Mouse (Mus musculus) right cerebral cortex, adult 2 months (tissue): Measurements from ENCODE around the gene Cenpv.
"Not testable (repeated sequence)": the region's sequence is repeated elsewhere in the genome, so short reads cannot be mapped to it uniquely, and the experiment has no call there.

Experiments used
- DNase-seq, 2 experiments: peaks; one replicate each; pipeline ENCODE4 v3.0.0; 2021 to 2022; ENCODE audit warnings: low spot score in 2 of 2

The Cenpv gene

GRCm38 (mm10) chr11:62508816-62509215 lies 30.2 kb downstream of the Cenpv start:
- DNase-seq = not testable (repeated sequence)

- not testable (repeated sequence) for DNase-seq
Measured at GRCm38 (mm10) chr11:62508365-62508764, 30.7 kb downstream of the Cenpv start.

- DNase-seq = no peak
Measured at GRCm38 (mm10) chr11:62507683-62508082, 31.4 kb downstream of the Cenpv start.

GRCm38 (mm10) chr11:62500529-62500928 lies 38.5 kb downstream of the Cenpv start:
- DNase-seq = no peak

- DNase-seq = no peak
Measured at GRCm38 (mm10) chr11:62498802-62499201, 40.3 kb downstream of the Cenpv start.

- no peak for DNase-seq
Measured at GRCm38 (mm10) chr11:62497181-62497580, 41.9 kb downstream of the Cenpv start.

- DNase-seq = no peak
Measured at GRCm38 (mm10) chr11:62496151-62496715, 42.8 kb downstream of the Cenpv start.

GRCm38 (mm10) chr11:62495276-62495801 lies 43.7 kb downstream of the Cenpv start:
- DNase-seq = peak; percentile 4 to 5

- peak; percentile 10 to 38 for DNase-seq
Measured at GRCm38 (mm10) chr11:62494754-62495275, 44.2 kb downstream of the Cenpv start.

GRCm38 (mm10) chr11:62493701-62494100 lies 45.4 kb downstream of the Cenpv start:
- no peak for DNase-seq

- no peak for DNase-seq
Measured at GRCm38 (mm10) chr11:62487540-62488350, 51.3 kb downstream of the Cenpv start.

GRCm38 (mm10) chr11:62486949-62487348 lies 52.1 kb downstream of the Cenpv start:
- DNase-seq = no peak

- no peak for DNase-seq
Measured at GRCm38 (mm10) chr11:62479581-62479980, 59.5 kb downstream of the Cenpv start.

GRCm38 (mm10) chr11:62478931-62479330 lies 60.1 kb downstream of the Cenpv start:
- no peak for DNase-seq

- DNase-seq = no peak
Measured at GRCm38 (mm10) chr11:62476156-62476555, 62.9 kb downstream of the Cenpv start.
